In genomic region chr13:48624968-48625398, GRCm38 (mm10) we compare ENCODE assay signal across 8 mouse cellular contexts. TPM values are rescaled to one million over a fixed set of nuclear protein-coding genes. Genes with fewer than 3 reads are reported as not detected.
DNase-seq lines count a peak whose midpoint lies in the region; ATAC-seq and TF ChIP-seq lines count a peak whose summit lies in the region.

No protein-coding gene starts in this region.

- TF ChIP-seq EP300 in heart, adult 2 months (IDR thresholded peaks at IDR 0.05; ENCODE audit: insufficient read depth, low read depth, low read length), result no peak

- no peaks in the 10 kb centered on the region for H3K27me3 ChIP-seq in heart, adult 2 months (ENCODE audit: control insufficient read depth, insufficient read depth, low read length)
- no peaks in the 10 kb centered on the region for H3K27me3 ChIP-seq in forebrain, embryonic 14.5 days (replicated peaks; ENCODE audit: control insufficient read depth, insufficient read depth, low read length)
- H3K27me3 ChIP-seq in liver, embryonic 13.5 days, result peaks cover 30% of the 10 kb centered on the region

- H3K4me1 ChIP-seq in heart, adult 2 months (ENCODE audit: control insufficient read depth, insufficient read depth, low read length), result peaks cover 1% of the 10 kb centered on the region; the same call in 1 of the 2 replicates
- peaks cover 6% of the 10 kb centered on the region for H3K4me1 ChIP-seq in forebrain, embryonic 14.5 days (ENCODE audit: control insufficient read depth, insufficient read depth, low read length)
- peaks cover 11% of the 10 kb centered on the region for H3K4me1 ChIP-seq in liver, embryonic 13.5 days (replicated peaks)

- H3K4me3 ChIP-seq in heart, adult 2 months, result peak overlapping the region; percentile 84
- peak overlapping the region; percentile 78 for H3K4me3 ChIP-seq in forebrain, embryonic 14.5 days (ENCODE audit: low read depth, low read length)
- H3K4me3 ChIP-seq in liver, embryonic 13.5 days (replicated peaks), result peak overlapping the region; percentile 63

- intact Hi-C loops in heart, adult 2 months (cut with DNase I), result loop anchor here (5.0 kb wide), 1 partner anchor 252 kb away; no protein-coding TSS in a partner anchor

- DNase-seq in heart, adult 2 months, result no peak
- DNase-seq in heart, adult 11 months, result no peak
- DNase-seq in ES-CJ7 (ENCODE audit: low read depth, low spot score), result peak; percentile 32
- DNase-seq in forebrain, embryonic 14.5 days (ENCODE audit: low spot score), result no peak
- no peak for DNase-seq in liver, embryonic 13.5 days
- DNase-seq in urinary bladder, postnatal 14 days (ENCODE audit: low spot score), result no peak
- no peak for DNase-seq in ovary, postnatal 14 days (ENCODE audit: low spot score)

- H3K36me3 ChIP-seq in heart, adult 2 months (ENCODE audit: control insufficient read depth, insufficient read depth, low read length), result no peaks in the 10 kb centered on the region
- H3K36me3 ChIP-seq in forebrain, embryonic 14.5 days (ENCODE audit: control insufficient read depth, insufficient read depth, low read length), result no peaks in the 10 kb centered on the region
- no peaks in the 10 kb centered on the region for H3K36me3 ChIP-seq in liver, embryonic 13.5 days

- H3K9me3 ChIP-seq in forebrain, embryonic 14.5 days (replicated peaks; ENCODE audit: control insufficient read depth, low read length), result no peaks in the 10 kb centered on the region
- no peaks in the 10 kb centered on the region for H3K9me3 ChIP-seq in liver, embryonic 13.5 days (replicated peaks)

- 2% methylated on average over 26 of the region's 26 CpGs for WGBS in heart, adult 2 months
- WGBS in forebrain, embryonic 14.5 days, result 3% methylated on average over 26 of the region's 26 CpGs
- 4% methylated on average over 26 of the region's 26 CpGs for WGBS in liver, embryonic 13.5 days (ENCODE audit: insufficient replicate concordance)

- TF ChIP-seq POLR2A in heart, adult 2 months (IDR thresholded peaks at IDR 0.05; ENCODE audit: insufficient read depth, low read depth, low read length), result no peak

- ATAC-seq in forebrain, embryonic 14.5 days, result peak; percentile 83
- peak; percentile 63 for ATAC-seq in liver, embryonic 13.5 days (ENCODE audit: low read depth)
- no peak for ATAC-seq in activated CD4-positive, CD25-positive, alpha-beta regulatory T cell, adult 4 months

- peak overlapping the region; percentile 82 for H3K9ac ChIP-seq in heart, adult 2 months (ENCODE audit: low read depth, low read length)
- H3K9ac ChIP-seq in forebrain, embryonic 14.5 days (ENCODE audit: low read length), result peak overlapping the region; percentile 96
- peak overlapping the region; percentile 66 for H3K9ac ChIP-seq in liver, embryonic 13.5 days

- peak overlapping the region; percentile 58 for H3K4me2 ChIP-seq in forebrain, embryonic 14.5 days (ENCODE audit: low read length)
- peak overlapping the region; percentile 76 for H3K4me2 ChIP-seq in liver, embryonic 13.5 days

- H3K27ac ChIP-seq in heart, adult 2 months, result peak overlapping the region; percentile 96
- peak overlapping the region; percentile 90 for H3K27ac ChIP-seq in forebrain, embryonic 14.5 days (ENCODE audit: low read depth, low read length)
- no peak overlapping the region for H3K27ac ChIP-seq in liver, embryonic 13.5 days

- 0 out of 2 replicates have a peak, but pooled peaks have one; percentile 1 for TF ChIP-seq CTCF in heart, adult 2 months (IDR thresholded peaks at IDR 0.05)

- H3K79me2 ChIP-seq in heart, adult 2 months (replicated peaks; ENCODE audit: control insufficient read depth, insufficient read depth, low read length), result no peaks in the 10 kb centered on the region

RNA-seq across cellular contexts. Expression of gene Ptpdc1, which starts 0.5 kb away (rescaled TPM):
- total RNA-seq in heart, adult 2 months (2021), result 1 to 10 TPM; 4.6 to 5.6 TPM
- 1.7 and 3.2 TPM in 2 replicates for polyA plus RNA-seq in heart, adult 2 months (2012; rRNA removed)
- polyA plus RNA-seq in forebrain, embryonic 14.5 days (2014; fragmentation: Nextera tagmentation; extraction: Ambion mirVana), result 12.7 and 18.8 TPM in 2 replicates
- 0.53 TPM in 2 replicates for polyA plus RNA-seq in liver, embryonic 13.5 days (2015; fragmentation: Nextera tagmentation; extraction: Ambion mirVana)
- under 1 TPM; 0.22 to 0.50 TPM for polyA plus RNA-seq in activated CD4-positive, CD25-positive, alpha-beta regulatory T cell, adult 4 months (2017; shearing (Covaris generic))

RNA-seq across cellular contexts. Expression of gene Barx1, which starts 37.8 kb away (rescaled TPM):
- total RNA-seq in heart, adult 2 months (2021), result not detected
- polyA plus RNA-seq in heart, adult 2 months (2012; rRNA removed), result 0.14 TPM in 1 of 2 replicates, not detected in the other
- not detected in 2 replicates for polyA plus RNA-seq in forebrain, embryonic 14.5 days (2014; fragmentation: Nextera tagmentation; extraction: Ambion mirVana)
- polyA plus RNA-seq in liver, embryonic 13.5 days (2015; fragmentation: Nextera tagmentation; extraction: Ambion mirVana), result 1.1 and 1.2 TPM in 2 replicates
- polyA plus RNA-seq in activated CD4-positive, CD25-positive, alpha-beta regulatory T cell, adult 4 months (2017; shearing (Covaris generic)), result not detected
